Comparison of ENCODE assay signal across 20 mouse cellular contexts in the genomic region with DNA sequence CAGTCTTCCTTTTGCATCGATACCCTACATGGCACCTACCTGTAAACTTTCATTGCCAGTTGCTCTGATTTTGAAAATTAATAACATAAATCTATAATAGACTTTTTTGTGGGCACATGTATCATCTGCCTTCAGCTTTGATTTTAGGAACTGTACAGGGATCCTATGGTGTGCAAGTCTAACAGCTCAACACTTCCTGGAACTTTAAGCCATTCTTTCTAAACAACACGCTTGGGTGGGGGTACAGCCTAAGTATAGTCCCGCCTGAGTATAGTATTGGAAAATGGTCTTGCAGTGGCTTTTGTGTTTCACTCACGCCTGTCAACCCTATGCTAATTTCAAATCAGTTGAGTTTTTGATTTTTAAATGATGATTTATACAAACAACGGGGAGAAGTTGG. TPM values are rescaled to one million over a fixed set of nuclear protein-coding genes. Genes with fewer than 3 reads are reported as not detected.
DNase-seq lines count a peak whose midpoint lies in the region; ATAC-seq and TF ChIP-seq lines count a peak whose summit lies in the region.
"Had no signal": no experiment of that assay in that cellular context is flagged by ENCODE, and none has a peak within 500 bp of the region (broad histone marks: within the 10 kb centered on the region; RNA-seq: fewer than 3 reads in every experiment).

No protein-coding gene starts in this region.

- no peak overlapping the region for H3K27ac ChIP-seq in midbrain, embryonic 11.5 days (ENCODE audit: low read depth, low read length)
- H3K27ac ChIP-seq in midbrain, embryonic 10.5 days (replicated peaks): no peak overlapping the region
- no peak overlapping the region for H3K27ac ChIP-seq in forebrain, embryonic 16.5 days (ENCODE audit: low read length)
- no peak overlapping the region for H3K27ac ChIP-seq in hindbrain, postnatal 0 days
- no peak overlapping the region for H3K27ac ChIP-seq in neural tube, embryonic 15.5 days (replicated peaks)
- H3K27ac ChIP-seq in intestine, embryonic 15.5 days: no peak overlapping the region
- H3K27ac ChIP-seq: embryonic facial prominence, embryonic 12.5 days; limb, embryonic 13.5 days; liver, embryonic 15.5 days; stomach, embryonic 15.5 days had no signal

- WGBS in midbrain, embryonic 11.5 days: 80% methylated on average over 5 of the region's 5 CpGs
- 87% methylated on average over 5 of the region's 5 CpGs for WGBS in midbrain, embryonic 10.5 days
- WGBS in forebrain, embryonic 16.5 days: 74% methylated on average over 5 of the region's 5 CpGs
- 80% methylated on average over 5 of the region's 5 CpGs for WGBS in hindbrain, postnatal 0 days
- WGBS in neural tube, embryonic 15.5 days: 84% methylated on average over 5 of the region's 5 CpGs
- WGBS in intestine, embryonic 15.5 days: 89% methylated on average over 5 of the region's 5 CpGs

- no peak for TF ChIP-seq CTCF in hindbrain, postnatal 0 days (IDR thresholded peaks at IDR 0.05; ENCODE audit: low read depth)

- H3K27me3 ChIP-seq in midbrain, embryonic 11.5 days (ENCODE audit: control insufficient read depth, insufficient read depth, low read length): no peaks in the 10 kb centered on the region
- no peaks in the 10 kb centered on the region for H3K27me3 ChIP-seq in midbrain, embryonic 10.5 days (ENCODE audit: low read depth, poor library complexity, severe bottlenecking)
- no peaks in the 10 kb centered on the region for H3K27me3 ChIP-seq in forebrain, embryonic 16.5 days (replicated peaks; ENCODE audit: control insufficient read depth, insufficient read depth, low read length)
- H3K27me3 ChIP-seq in hindbrain, postnatal 0 days (ENCODE audit: insufficient read depth, low read length): no peaks in the 10 kb centered on the region
- H3K27me3 ChIP-seq in neural tube, embryonic 15.5 days (replicated peaks): no peaks in the 10 kb centered on the region
- H3K27me3 ChIP-seq in intestine, embryonic 15.5 days (replicated peaks): peaks cover 13% of the 10 kb centered on the region

- peak overlapping the region; percentile 9; the same call in 1 of the 2 replicates for H3K4me2 ChIP-seq in midbrain, embryonic 11.5 days
- peak overlapping the region; percentile 78 for H3K4me2 ChIP-seq in forebrain, embryonic 16.5 days (ENCODE audit: low read length)
- peak overlapping the region; percentile 79 for H3K4me2 ChIP-seq in hindbrain, postnatal 0 days (ENCODE audit: low read depth, low read length)
- peak overlapping the region; percentile 75 for H3K4me2 ChIP-seq in neural tube, embryonic 15.5 days
- no peak overlapping the region for H3K4me2 ChIP-seq in intestine, embryonic 15.5 days (replicated peaks)
- H3K4me2 ChIP-seq: heart, embryonic 11.5 days; limb, embryonic 13.5 days; liver, embryonic 15.5 days had no signal

- H3K4me1 ChIP-seq in midbrain, embryonic 11.5 days (ENCODE audit: control insufficient read depth, insufficient read depth, low read length): peaks cover 25% of the 10 kb centered on the region
- H3K4me1 ChIP-seq in midbrain, embryonic 10.5 days: peaks cover 65% of the 10 kb centered on the region
- peaks cover 62% of the 10 kb centered on the region for H3K4me1 ChIP-seq in forebrain, embryonic 16.5 days (replicated peaks; ENCODE audit: control insufficient read depth, insufficient read depth, low read length)
- H3K4me1 ChIP-seq in hindbrain, postnatal 0 days (ENCODE audit: insufficient read depth, low read length): peaks cover 14% of the 10 kb centered on the region
- peaks cover 58% of the 10 kb centered on the region for H3K4me1 ChIP-seq in neural tube, embryonic 15.5 days
- H3K4me1 ChIP-seq in intestine, embryonic 15.5 days (replicated peaks): peaks cover 6% of the 10 kb centered on the region; the same call in 1 of the 2 replicates
- H3K4me1 ChIP-seq: stomach, embryonic 15.5 days had no signal

- H3K9ac ChIP-seq in midbrain, embryonic 11.5 days (ENCODE audit: low read length): no peak overlapping the region
- H3K9ac ChIP-seq in forebrain, embryonic 16.5 days (replicated peaks; ENCODE audit: low read depth, low read length): no peak overlapping the region
- H3K9ac ChIP-seq in hindbrain, postnatal 0 days (replicated peaks; ENCODE audit: low read length): no peak overlapping the region
- no peak overlapping the region for H3K9ac ChIP-seq in neural tube, embryonic 15.5 days (replicated peaks)
- H3K9ac ChIP-seq in intestine, embryonic 15.5 days: no peak overlapping the region
- H3K9ac ChIP-seq: embryonic facial prominence, embryonic 12.5 days; limb, embryonic 13.5 days; liver, embryonic 15.5 days; stomach, embryonic 15.5 days had no signal

- H3K9me3 ChIP-seq in midbrain, embryonic 11.5 days (ENCODE audit: control insufficient read depth, low read length): no peaks in the 10 kb centered on the region
- H3K9me3 ChIP-seq in midbrain, embryonic 10.5 days (replicated peaks): no peaks in the 10 kb centered on the region
- H3K9me3 ChIP-seq in forebrain, embryonic 16.5 days (ENCODE audit: control insufficient read depth, low read length): no peaks in the 10 kb centered on the region
- no peaks in the 10 kb centered on the region for H3K9me3 ChIP-seq in hindbrain, postnatal 0 days (ENCODE audit: low read length)
- H3K9me3 ChIP-seq in neural tube, embryonic 15.5 days (replicated peaks): no peaks in the 10 kb centered on the region
- no peaks in the 10 kb centered on the region for H3K9me3 ChIP-seq in intestine, embryonic 15.5 days
- H3K9me3 ChIP-seq: embryonic facial prominence, embryonic 12.5 days; limb, embryonic 13.5 days; liver, embryonic 15.5 days; stomach, embryonic 15.5 days had no signal

- no peak for ATAC-seq in midbrain, embryonic 11.5 days (ENCODE audit: low FRiP score)
- no peak for ATAC-seq in forebrain, embryonic 16.5 days
- ATAC-seq in hindbrain, postnatal 0 days: no peak
- ATAC-seq in neural tube, embryonic 15.5 days (ENCODE audit: low FRiP score): no peak
- ATAC-seq in intestine, embryonic 15.5 days: no peak
- no peak for ATAC-seq in CD4-positive, CD25-positive, alpha-beta regulatory T cell, adult 4 months

- H3K36me3 ChIP-seq in midbrain, embryonic 11.5 days (ENCODE audit: control insufficient read depth, insufficient read depth, low read length): 0 out of 2 replicates have a peak, but pooled peaks cover 2% of the 10 kb centered on the region
- H3K36me3 ChIP-seq in midbrain, embryonic 10.5 days: peaks cover 8% of the 10 kb centered on the region
- no peaks in the 10 kb centered on the region for H3K36me3 ChIP-seq in forebrain, embryonic 16.5 days (ENCODE audit: control insufficient read depth, insufficient read depth)
- H3K36me3 ChIP-seq in hindbrain, postnatal 0 days (ENCODE audit: insufficient read depth, low read length): no peaks in the 10 kb centered on the region
- no peaks in the 10 kb centered on the region for H3K36me3 ChIP-seq in neural tube, embryonic 15.5 days
- no peaks in the 10 kb centered on the region for H3K36me3 ChIP-seq in intestine, embryonic 15.5 days
- H3K36me3 ChIP-seq: embryonic facial prominence, embryonic 12.5 days; limb, embryonic 13.5 days; liver, embryonic 15.5 days; stomach, embryonic 15.5 days had no signal

- no peak overlapping the region for H3K4me3 ChIP-seq in midbrain, embryonic 11.5 days (ENCODE audit: low read depth, low read length)
- no peak overlapping the region for H3K4me3 ChIP-seq in midbrain, embryonic 10.5 days
- peak overlapping the region; percentile 99 for H3K4me3 ChIP-seq in forebrain, embryonic 16.5 days (replicated peaks; ENCODE audit: low read length)
- peak overlapping the region; percentile 96 for H3K4me3 ChIP-seq in hindbrain, postnatal 0 days (ENCODE audit: low read length)
- H3K4me3 ChIP-seq in neural tube, embryonic 15.5 days (replicated peaks): peak overlapping the region; percentile 96; the same call in 1 of the 2 replicates
- no peak overlapping the region for H3K4me3 ChIP-seq in intestine, embryonic 15.5 days (replicated peaks)
- H3K4me3 ChIP-seq: embryonic facial prominence, embryonic 12.5 days; limb, embryonic 13.5 days; liver, embryonic 15.5 days; stomach, embryonic 15.5 days had no signal

- no peak for DNase-seq in midbrain, embryonic 11.5 days (ENCODE audit: low spot score, missing footprints)
- no peak for DNase-seq in midbrain, embryonic 10.5 days (ENCODE audit: low spot score)
- no peak for DNase-seq in hindbrain, postnatal 0 days (ENCODE audit: low spot score)
- no peak for DNase-seq in adrenal gland, adult 2 months
- DNase-seq: B cell, adult 2 months; cerebellum, adult 11 months; cerebellum, postnatal 25 days; gastrocnemius, postnatal 10 days; kidney, adult 9 months; lung, postnatal 14 days; spleen, adult 18-20 months had no signal

RNA-seq across cellular contexts. Expression of a gene that starts 2.5 kb away (rescaled TPM):
- polyA plus RNA-seq in midbrain, embryonic 11.5 days (2014; fragmentation: Nextera tagmentation; extraction: Ambion mirVana): 15.9 and 16.0 TPM in 2 replicates
- 4.6 and 8.3 TPM in 2 replicates for polyA plus RNA-seq in midbrain, embryonic 10.5 days (2016; fragmentation: Nextera tagmentation; extraction: Ambion mirVana)
- polyA plus RNA-seq in forebrain, embryonic 16.5 days (2015; fragmentation: Nextera tagmentation; extraction: Ambion mirVana): 20.6 and 29.6 TPM in 2 replicates
- total RNA-seq in hindbrain, postnatal 0 days (2014; rRNA removed): 59.5 and 60.3 TPM in 2 replicates
- polyA plus RNA-seq in hindbrain, postnatal 0 days (2015; fragmentation: Nextera tagmentation; extraction: Ambion mirVana): 14.5 and 15.0 TPM in 2 replicates
- 12.4 and 15.4 TPM in 2 replicates for polyA plus RNA-seq in neural tube, embryonic 15.5 days (2015; fragmentation: Nextera tagmentation; extraction: Ambion mirVana)
- polyA plus RNA-seq in intestine, embryonic 15.5 days (2015; fragmentation: Nextera tagmentation; extraction: Ambion mirVana): 2.5 and 3.3 TPM in 2 replicates
- 1 to 10 TPM; 1.5 to 2.9 TPM for total RNA-seq in adrenal gland, adult 2 months (2021)
- polyA plus RNA-seq in adrenal gland, adult 2 months (2012; rRNA removed): 2.9 TPM in 2 replicates
- polyA plus RNA-seq in CD4-positive, CD25-positive, alpha-beta regulatory T cell, adult 4 months (2017; shearing (Covaris generic)): 10 to 100 TPM; 10.2 to 20.0 TPM

Comparison
In these comparisons a context has a peak if more than half of its experiments do, and no peak if none do; other contexts are left out.
1. H3K4me3 ChIP-seq: peak in forebrain, embryonic 16.5 days (single experiment), hindbrain, postnatal 0 days (single experiment) and neural tube, embryonic 15.5 days (single experiment); none in midbrain, embryonic 11.5 days (single experiment), midbrain, embryonic 10.5 days (single experiment) and intestine, embryonic 15.5 days (single experiment).